Mouse (Mus musculus) left cerebral cortex, adult 18-20 months (tissue): ENCODE measurements at regions not wholly inside any gene's neighbourhood (a gene's known extent, or its start where the extent isn't known, plus 50 kb on each side); places are given as distances from the start of the nearest gene placed in this dataset.
A peak's percentile ranks its signal among the peaks of the same experiment; 100 is the strongest.

Experiments
- DNase-seq, 2 experiments: peaks; one replicate each; pipeline ENCODE4 v3.0.0; 2021 to 2022; ENCODE audit warnings: low spot score in 2 of 2, mixed read lengths in 1 of 2

DNA sequence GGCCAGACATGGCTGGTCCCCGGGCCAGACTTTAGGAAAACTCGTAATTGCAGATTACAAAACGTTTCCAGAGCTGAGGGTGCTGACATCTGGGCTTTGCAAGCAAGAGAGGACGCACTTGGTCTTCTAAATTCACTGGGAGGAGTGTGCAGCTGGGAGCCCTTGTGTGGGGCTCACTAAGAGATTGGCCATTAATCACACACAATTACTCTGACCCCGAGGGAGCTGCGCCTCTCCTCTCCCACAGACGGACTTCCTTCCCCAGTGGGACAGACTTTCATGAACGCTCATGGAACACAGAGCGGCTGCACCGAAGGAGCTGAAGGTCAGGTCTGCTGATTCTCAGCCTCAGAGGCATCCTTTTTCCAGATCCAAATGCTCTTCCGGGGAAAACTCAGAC, 407.2 kb downstream of the Med13l start:
- DNase-seq: no peak

GRCm38 (mm10) chr5:118975147-118975546, 414.7 kb downstream of the Med13l start:
- DNase-seq: no peak

DNA sequence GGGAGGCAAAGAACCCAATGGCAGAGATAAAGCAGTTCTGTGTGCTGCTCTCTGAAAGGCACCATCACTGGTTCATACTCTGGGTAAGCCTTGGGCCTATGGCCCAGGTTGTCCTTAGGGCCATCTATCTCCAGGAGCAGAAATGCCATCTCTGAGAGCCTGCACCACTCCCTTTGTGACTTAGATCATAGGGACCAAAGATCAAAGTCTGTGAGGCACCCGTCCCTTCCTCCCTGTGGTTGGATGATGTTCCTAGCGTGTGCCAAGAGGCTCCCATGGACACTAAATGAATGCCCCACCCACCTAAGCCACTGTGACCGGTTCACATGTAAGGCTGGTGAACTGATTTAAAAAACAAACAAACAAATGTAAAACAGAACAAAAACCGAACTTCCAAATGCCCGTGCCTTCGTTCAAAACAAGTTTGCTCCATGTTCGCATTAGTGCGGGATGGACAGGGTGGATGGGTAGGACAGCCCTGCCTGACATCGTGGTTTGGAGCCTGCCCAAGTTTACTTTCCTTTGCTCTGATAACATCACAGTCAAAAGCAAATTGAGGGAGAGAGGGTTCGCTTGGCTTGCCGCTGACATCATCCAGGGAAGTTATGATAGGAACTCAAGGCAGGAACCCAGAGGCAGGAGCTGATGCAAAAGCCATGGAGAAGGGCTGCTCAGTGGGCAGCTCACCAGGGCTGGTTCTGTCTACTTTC, 418.6 kb downstream of the Med13l start:
- no peak for DNase-seq

DNA sequence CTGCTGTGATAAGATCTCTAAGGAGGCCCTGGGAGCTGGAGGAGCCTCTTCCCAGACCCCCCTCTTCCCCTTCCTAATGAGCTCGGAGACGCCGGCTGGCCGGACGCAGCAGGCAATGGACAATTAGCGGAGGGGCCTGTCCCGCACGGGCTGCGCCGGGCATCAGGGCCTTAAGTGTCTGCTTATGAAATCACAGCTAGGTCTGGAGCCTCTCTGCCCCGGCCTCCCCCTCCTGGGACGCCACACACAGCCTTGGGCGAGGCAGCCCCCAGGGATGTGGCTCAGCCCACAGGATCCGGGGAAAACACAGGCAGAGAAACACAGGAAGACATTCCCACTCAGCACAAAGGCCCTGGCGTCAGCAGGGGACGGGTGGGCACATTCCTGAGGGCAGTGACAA, 420.6 kb downstream of the Med13l start:
- no peak for DNase-seq

GRCm38 (mm10) chr5:118984251-118984650, 423.8 kb downstream of the Med13l start:
- DNase-seq: no peak

DNA sequence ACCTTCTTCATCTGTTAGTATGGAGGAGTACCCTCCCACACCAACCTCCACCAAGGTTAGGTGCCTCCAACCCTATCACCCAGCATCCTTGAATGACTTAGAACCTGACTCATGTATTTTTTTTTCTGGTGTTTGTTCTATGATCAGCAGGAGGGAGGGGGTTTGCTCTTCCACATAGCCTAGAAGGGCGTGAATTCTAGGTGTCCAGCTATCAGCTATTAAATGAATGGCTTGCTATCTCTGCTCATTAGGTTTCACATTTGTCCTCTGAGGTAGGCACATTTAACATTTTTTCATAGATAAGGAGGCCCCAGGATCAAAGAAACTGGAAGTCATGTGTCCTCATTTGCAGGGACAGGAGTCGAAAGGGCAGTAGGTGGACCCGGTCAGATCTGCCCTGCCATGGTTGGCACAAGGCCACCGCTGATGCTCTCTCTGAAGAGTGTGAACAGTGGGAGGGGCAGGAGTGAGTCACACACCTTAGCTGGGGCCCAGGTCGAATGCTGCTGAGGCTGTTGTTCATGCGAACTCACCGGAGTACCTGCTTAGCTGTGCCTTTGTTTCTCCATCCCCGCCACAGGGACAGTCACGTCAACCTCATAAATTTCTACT, 424.4 kb downstream of the Med13l start:
- DNase-seq: no peak

- no peak for DNase-seq
These were observed 427.0 kb downstream of the Med13l start for GRCm38 (mm10) chr5:118987376-118988000.

DNA sequence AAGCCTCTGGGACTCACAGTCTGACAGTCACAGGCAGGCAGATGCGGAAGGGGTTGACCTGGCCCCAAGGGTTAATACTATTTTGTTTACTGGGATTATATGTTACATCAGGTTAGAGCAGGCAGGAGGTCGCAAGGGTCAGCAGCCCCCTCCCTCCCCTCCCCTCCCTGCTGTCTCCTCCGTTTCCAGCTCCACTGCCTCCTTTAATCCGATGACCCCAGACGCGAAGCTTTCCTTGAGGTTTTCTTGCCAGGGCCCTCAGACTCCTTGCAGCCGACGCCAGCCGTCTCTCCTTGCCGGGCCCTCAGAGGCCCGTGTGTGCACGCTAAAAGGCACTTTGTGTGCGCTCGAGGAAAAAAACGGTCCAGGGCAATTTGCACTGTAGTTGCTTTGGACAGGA, 438.6 kb downstream of the Med13l start:
- DNase-seq: no peak

DNA sequence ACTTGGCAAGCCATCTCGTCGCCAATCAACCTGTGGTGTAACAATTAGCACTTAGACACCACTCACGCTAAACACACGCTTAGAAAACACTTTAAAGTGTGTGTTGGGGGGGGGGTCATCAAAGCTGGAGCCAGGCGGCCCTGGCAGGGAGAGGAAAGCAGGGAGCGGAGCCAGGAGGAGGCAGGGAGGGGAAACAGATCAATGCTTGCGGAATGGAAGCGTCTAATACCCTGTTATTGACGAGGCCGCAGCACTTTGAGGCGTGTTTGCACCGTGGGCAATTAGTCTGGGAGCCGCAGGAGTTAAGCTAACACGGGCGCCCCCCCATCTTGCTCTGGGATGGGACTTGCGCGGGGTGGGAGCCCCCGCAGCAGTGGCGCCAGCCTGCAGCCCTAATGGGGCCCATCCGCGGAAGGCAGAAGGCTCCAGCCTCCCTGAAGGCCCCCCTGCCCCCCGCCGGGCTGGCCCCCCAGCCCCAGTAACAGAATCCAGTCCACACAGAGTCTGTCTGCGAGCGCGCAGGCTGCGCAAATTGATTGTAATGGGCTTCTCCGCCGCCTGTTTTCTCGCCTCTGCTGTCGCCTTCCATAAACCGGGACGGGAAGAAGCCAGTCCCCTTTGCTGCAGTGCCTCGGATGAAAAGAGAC, 445.5 kb downstream of the Med13l start:
- no peak for DNase-seq

GRCm38 (mm10) chr5:119010048-119010447, 449.6 kb downstream of the Med13l start:
- no peak for DNase-seq

GRCm38 (mm10) chr5:119015181-119015580, 454.7 kb downstream of the Med13l start:
- DNase-seq: no peak

DNA sequence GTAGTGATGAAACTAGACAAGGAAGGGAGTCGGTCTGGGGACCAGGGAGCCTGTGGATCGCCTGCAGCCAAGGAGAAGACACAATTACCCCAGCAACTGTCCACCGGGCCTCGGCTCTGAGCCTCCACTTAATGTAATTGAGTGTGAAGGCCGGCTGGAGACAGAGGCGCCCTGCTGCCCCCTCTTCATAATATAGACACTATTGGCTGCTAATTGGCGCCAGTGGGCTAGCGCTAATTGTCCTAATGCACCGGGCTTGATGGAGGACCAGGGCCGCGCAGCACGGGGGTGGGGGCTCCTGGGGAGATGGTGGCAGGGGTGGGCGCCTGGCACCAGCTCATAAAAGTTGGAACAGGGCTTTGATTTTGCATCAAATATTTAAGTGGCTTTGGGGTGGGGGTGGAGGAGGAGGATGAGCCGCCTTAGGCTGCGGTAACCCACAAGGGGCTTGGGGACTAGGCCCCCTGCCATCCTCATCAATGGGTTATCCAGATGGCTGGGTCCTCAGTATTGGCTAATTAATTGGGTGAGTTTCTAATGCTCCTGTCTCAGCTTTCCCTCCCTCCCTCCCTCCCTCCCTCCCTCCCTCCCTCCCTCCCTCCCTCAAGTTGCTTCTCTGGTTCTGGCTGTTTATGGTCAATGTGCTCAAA, 455.3 kb downstream of the Med13l start:
- no peak for DNase-seq

GRCm38 (mm10) chr5:119016420-119016819, 455.9 kb downstream of the Med13l start:
- DNase-seq: peak in 1 of 2 experiments; percentile 2

GRCm38 (mm10) chr5:119023947-119024346, 463.5 kb downstream of the Med13l start:
- DNase-seq: no peak

DNA sequence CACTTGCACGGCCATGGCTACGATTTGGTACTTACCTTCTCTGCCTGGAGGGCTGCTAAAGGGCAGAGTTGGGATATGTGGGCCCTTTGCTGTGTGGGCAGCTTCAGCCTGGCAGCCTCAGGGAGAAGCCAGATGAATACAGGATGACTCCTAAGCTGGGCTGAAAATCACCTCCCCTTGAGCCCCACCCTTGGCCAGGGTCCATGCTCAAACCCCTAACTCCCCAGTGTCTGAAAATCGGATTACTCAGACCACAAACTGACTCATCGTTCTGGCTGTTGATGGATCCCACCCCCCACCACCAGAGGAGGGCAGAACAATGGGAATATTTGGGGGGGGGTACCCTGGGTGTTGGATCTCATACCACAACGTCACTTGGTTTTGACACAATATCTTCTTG, 471.6 kb downstream of the Med13l start:
- DNase-seq: no peak

GRCm38 (mm10) chr5:119044548-119044947, 484.1 kb downstream of the Med13l start:
- DNase-seq: no peak

- no peak for DNase-seq
These were observed 487.1 kb downstream of the Med13l start for GRCm38 (mm10) chr5:119047581-119047980.

- DNase-seq: no peak
These were observed 492.0 kb downstream of the Med13l start for GRCm38 (mm10) chr5:119052354-119052996.

DNA sequence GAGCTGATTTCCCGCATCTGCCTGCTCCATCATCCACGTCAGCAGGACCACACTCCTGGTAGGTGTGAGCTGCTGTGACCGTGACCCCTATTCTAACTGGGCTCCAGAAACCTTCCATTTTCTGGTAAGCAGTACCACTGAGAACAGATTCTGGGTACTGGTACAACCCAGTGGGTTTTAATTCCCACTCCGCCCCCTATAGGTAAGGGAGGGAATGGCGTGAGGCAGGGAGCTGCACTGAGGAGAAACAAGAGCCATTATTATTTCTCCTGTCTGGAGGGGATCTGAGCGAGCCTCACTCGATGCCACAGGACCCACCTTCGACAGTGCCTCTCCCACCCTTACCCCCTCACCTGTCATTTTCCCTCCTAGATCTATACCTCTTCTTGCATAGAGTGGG, 493.3 kb downstream of the Med13l start:
- no peak for DNase-seq

DNA sequence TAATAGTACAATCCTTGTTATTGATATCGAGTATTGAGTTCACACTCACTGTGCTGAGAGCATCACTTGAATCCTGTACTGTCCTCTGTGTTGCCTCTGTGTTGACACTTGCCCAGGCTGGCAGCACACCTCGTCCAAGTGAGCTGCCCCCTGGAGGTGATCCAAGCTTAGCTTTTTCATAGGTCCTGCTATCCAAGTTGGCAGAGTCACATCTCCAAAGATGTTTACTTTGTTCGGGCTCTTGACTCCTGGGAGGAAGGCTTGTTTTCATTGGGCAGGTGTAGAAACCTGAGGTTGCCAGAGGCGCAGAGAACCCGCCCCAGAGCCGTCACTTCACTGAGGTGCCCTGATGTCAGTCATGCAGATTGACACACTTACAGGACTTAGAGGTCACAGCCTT, 493.9 kb downstream of the Med13l start:
- no peak for DNase-seq

DNA sequence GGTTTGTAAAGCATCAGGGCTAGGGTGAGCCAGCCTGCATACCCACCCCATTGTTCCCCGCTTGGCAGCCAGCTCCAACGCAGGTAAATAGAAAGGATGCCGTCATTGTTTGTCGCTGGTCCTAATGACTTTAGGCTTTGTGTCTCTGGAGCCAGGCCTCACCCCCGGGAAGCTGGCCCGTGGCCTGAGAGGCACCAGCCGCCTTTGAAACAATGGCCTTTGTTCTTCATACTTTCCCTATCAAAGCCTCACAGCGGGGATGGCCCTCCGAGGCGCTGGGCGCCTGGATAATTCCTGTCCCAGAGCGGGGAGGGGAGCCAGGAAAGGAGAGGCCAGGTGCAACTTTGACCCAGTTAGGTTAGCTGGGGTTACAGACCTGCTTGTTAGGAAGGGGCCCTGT, 495.0 kb downstream of the Med13l start:
- peak; percentile 2 to 12 for DNase-seq
